Mouse (Mus musculus): ENCODE data around the gene Zc3h7b. TPM values are rescaled to one million over a fixed set of nuclear protein-coding genes. Genes with fewer than 3 reads are reported as not detected.

The Zc3h7b gene
- total and polyA plus RNA-seq, 3 experiments = 18.2 to 108 (median 41.5) TPM

GRCm38 (mm10) chr15:81764573-81764972 is 19.7 kb downstream of the Zc3h7b start:
- H3K27me3 ChIP-seq (ENCODE audit: control insufficient read depth in 1 of 2, insufficient read depth in 2 of 2, low read length in 2 of 2) = no peaks in the 10 kb centered on the region
- H3K4me1 ChIP-seq (ENCODE audit: control insufficient read depth in 1 of 2, insufficient read depth in 2 of 2, low read length in 2 of 2) = peaks cover 17 to 30% of the 10 kb centered on the region in 2 experiments
- peaks cover 2 to 30% of the 10 kb centered on the region in 2 experiments; a peak in 3 of 4 replicates for H3K36me3 ChIP-seq (ENCODE audit: control insufficient read depth in 1 of 2, insufficient read depth in 2 of 2, low read length in 2 of 2)

DNA sequence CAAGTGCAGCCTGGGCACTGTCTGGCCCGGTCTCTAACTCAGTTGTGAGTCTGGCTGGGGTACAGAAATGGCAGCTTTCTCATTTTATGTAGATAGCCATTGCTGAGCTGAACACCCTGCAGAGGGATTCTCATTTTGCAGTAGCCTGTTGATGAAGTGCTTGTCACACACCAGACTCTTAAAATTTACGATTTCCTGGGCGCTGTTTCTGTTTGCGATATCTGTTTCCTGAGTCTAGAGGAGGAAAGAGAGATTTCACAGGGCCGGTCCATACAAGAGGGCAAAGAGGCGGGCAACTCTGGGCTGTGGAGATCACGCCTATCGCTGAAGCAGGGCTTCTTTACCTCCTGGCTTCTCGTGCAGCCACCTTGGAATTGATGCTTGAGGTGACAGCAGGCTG is 20.8 kb downstream of the Zc3h7b start:
- Histone ChIP-seq H3K79me2 (ENCODE audit: control insufficient read depth, insufficient read depth, low read length, poor library complexity) (no peaks in the 10 kb centered on the region), H3K36me3 (ENCODE audit: control insufficient read depth in 1 of 2, insufficient read depth in 2 of 2, low read length in 2 of 2) (peaks cover 2 to 21% of the 10 kb centered on the region in 2 experiments; a peak in 3 of 4 replicates), H3K9ac (ENCODE audit: control insufficient read depth, low read depth, low read length, poor library complexity, severe bottlenecking) (0 out of 2 replicates have a peak overlapping the region, but pooled peaks have one; percentile 5), H3K4me3 (ENCODE audit: control insufficient read depth in 1 of 2, insufficient read depth in 1 of 2, low read depth in 2 of 2, low read length in 2 of 2) (0 out of 4 replicates have a peak overlapping the region, but pooled peaks of 1 of the 2 experiments have one; percentile 5), H3K9me3 (replicated peaks; ENCODE audit: insufficient read depth, low read length) (no peaks in the 10 kb centered on the region), H3K4me1 (ENCODE audit: control insufficient read depth in 1 of 2, insufficient read depth in 2 of 2, low read length in 2 of 2) (peaks cover 14 to 24% of the 10 kb centered on the region in 2 experiments), H3K27ac (ENCODE audit: control insufficient read depth, low read depth, low read length) (peak overlapping the region; percentile 67), H3K27me3 (ENCODE audit: control insufficient read depth in 1 of 2, insufficient read depth in 2 of 2, low read length in 2 of 2) (no peaks in the 10 kb centered on the region)
- peak; percentile 67; the same call in 1 of the 2 replicates for TF ChIP-seq ETS1 (IDR thresholded peaks at IDR 0.05; ENCODE audit: low read depth, low read length)
- no peak for TF ChIP-seq CHD1 (IDR thresholded peaks at IDR 0.05; ENCODE audit: low read depth, low read length)
- TF ChIP-seq TCF12 (IDR thresholded peaks at IDR 0.05; ENCODE audit: low read depth, low read length) = no peak
- no peak for TF ChIP-seq MYB (IDR thresholded peaks at IDR 0.05; ENCODE audit: low read depth, low read length)
- TF ChIP-seq MYC (IDR thresholded peaks at IDR 0.05; ENCODE audit: low read depth, low read length) = no peak
- no peak for TF ChIP-seq SMC3 (IDR thresholded peaks at IDR 0.05; ENCODE audit: low read depth, low read length)
- TF ChIP-seq ZMIZ1 (IDR thresholded peaks at IDR 0.05; ENCODE audit: low read depth, low read length) = no peak
- peak; percentile 68; the same call in 1 of the 2 replicates for TF ChIP-seq RCOR1 (IDR thresholded peaks at IDR 0.05; ENCODE audit: low read depth, low read length)
- no peak for TF ChIP-seq UBTF (IDR thresholded peaks at IDR 0.05; ENCODE audit: borderline replicate concordance, insufficient read depth, low read depth, low read length)
- no peak for TF ChIP-seq ZC3H11A (IDR thresholded peaks at IDR 0.05; ENCODE audit: low read depth, low read length)
- TF ChIP-seq MAX (IDR thresholded peaks at IDR 0.05; ENCODE audit: low read length) = no peak
- 0 out of 2 replicates have a peak, but pooled peaks have one; percentile 35 for TF ChIP-seq GATA1 (IDR thresholded peaks at IDR 0.05; ENCODE audit: low read depth, low read length)
- TF ChIP-seq EP300 (IDR thresholded peaks at IDR 0.05; ENCODE audit: low read depth in 1 of 2, low read length in 2 of 2) = peak; percentile 29 to 70; a peak in 3 of 4 replicates
- peak; percentile 62 for DNase-seq (ENCODE audit: low read depth, low spot score)

More at GRCm38 (mm10) chr15:81764573-81764972, 19.7 kb downstream of the Zc3h7b start:
- DNase-seq (ENCODE audit: low read depth, low spot score) = peak; percentile 38
- H3K79me2 ChIP-seq (ENCODE audit: control insufficient read depth, insufficient read depth, low read length, poor library complexity) = no peaks in the 10 kb centered on the region
- H3K9me3 ChIP-seq (replicated peaks; ENCODE audit: insufficient read depth, low read length) = no peaks in the 10 kb centered on the region
- H3K9ac ChIP-seq (ENCODE audit: control insufficient read depth, low read depth, low read length, poor library complexity, severe bottlenecking) = no peak overlapping the region
- no peak overlapping the region for H3K4me3 ChIP-seq (ENCODE audit: control insufficient read depth in 1 of 2, insufficient read depth in 1 of 2, low read depth in 2 of 2, low read length in 2 of 2)
- TF ChIP-seq SIN3A (IDR thresholded peaks at IDR 0.05; ENCODE audit: low read length) (0 out of 2 replicates have a peak, but pooled peaks have one; percentile 15), HCFC1 (IDR thresholded peaks at IDR 0.05; ENCODE audit: low read depth, low read length) (no peak), USF1 (IDR thresholded peaks at IDR 0.05; ENCODE audit: low read depth, low read length) (no peak), BHLHE40 (IDR thresholded peaks at IDR 0.05; ENCODE audit: borderline replicate concordance, low read depth, low read length) (no peak), E2F4 (IDR thresholded peaks at IDR 0.05; ENCODE audit: borderline replicate concordance, low read depth, low read length) (no peak), TAL1 (IDR thresholded peaks at IDR 0.05; ENCODE audit: low read length) (peak; percentile 54), GATA1 (IDR thresholded peaks at IDR 0.05; ENCODE audit: low read depth, low read length) (peak; percentile 39; the same call in 1 of the 2 replicates), RCOR1 (IDR thresholded peaks at IDR 0.05; ENCODE audit: low read depth, low read length) (no peak), POLR2AphosphoS5 (IDR thresholded peaks at IDR 0.05; ENCODE audit: borderline replicate concordance, low read depth, low read length) (no peak), CHD1 (IDR thresholded peaks at IDR 0.05; ENCODE audit: low read depth, low read length) (no peak), MAZ (IDR thresholded peaks at IDR 0.05; ENCODE audit: low read depth, low read length) (no peak), TBP (IDR thresholded peaks at IDR 0.05; ENCODE audit: low read depth, low read length) (no peak), EP300 (IDR thresholded peaks at IDR 0.05; ENCODE audit: low read depth in 1 of 2, low read length in 2 of 2) (peak in 1 of 2 experiments; percentile 50; a peak in 1 of 4 replicates), ZMIZ1 (IDR thresholded peaks at IDR 0.05; ENCODE audit: low read depth, low read length) (no peak), POLR2A (IDR thresholded peaks at IDR 0.05; ENCODE audit: control insufficient read depth in 1 of 2, insufficient read depth in 1 of 2, low read depth in 1 of 2, low read length in 2 of 2, poor library complexity in 1 of 2) (no peak), MYC (IDR thresholded peaks at IDR 0.05; ENCODE audit: low read depth, low read length) (no peak), KAT2A (conservative IDR thresholded peaks at IDR 0.05; ENCODE audit: low read depth, low read length) (no peak), ELF1 (IDR thresholded peaks at IDR 0.05; ENCODE audit: low read depth, low read length) (no peak), SMC3 (IDR thresholded peaks at IDR 0.05; ENCODE audit: low read depth, low read length) (no peak), RAD21 (IDR thresholded peaks at IDR 0.05; ENCODE audit: low read depth, low read length) (no peak), TCF12 (IDR thresholded peaks at IDR 0.05; ENCODE audit: low read depth, low read length) (peak; percentile 41; the same call in 1 of the 2 replicates), NRF1 (IDR thresholded peaks at IDR 0.05; ENCODE audit: insufficient read depth, low read depth, low read length, poor library complexity, severe bottlenecking) (no peak), UBTF (IDR thresholded peaks at IDR 0.05; ENCODE audit: borderline replicate concordance, insufficient read depth, low read depth, low read length) (no peak), USF2 (IDR thresholded peaks at IDR 0.05; ENCODE audit: borderline replicate concordance in 1 of 2, insufficient read depth in 1 of 2, low read depth in 1 of 2, low read length in 2 of 2) (no peak), JUND (IDR thresholded peaks at IDR 0.05; ENCODE audit: low read depth, low read length) (no peak), MYB (IDR thresholded peaks at IDR 0.05; ENCODE audit: low read depth, low read length) (no peak), MAX (IDR thresholded peaks at IDR 0.05; ENCODE audit: low read length) (no peak), ZNF384 (IDR thresholded peaks at IDR 0.05; ENCODE audit: low read depth, low read length) (no peak), MXI1 (IDR thresholded peaks at IDR 0.05; ENCODE audit: low read depth, low read length) (no peak), MEF2A (IDR thresholded peaks at IDR 0.05; ENCODE audit: extremely low read depth, insufficient replicate concordance, low read depth, low read length, poor library complexity, severe bottlenecking) (no peak), ZKSCAN1 (IDR thresholded peaks at IDR 0.05; ENCODE audit: low read depth, low read length) (no peak), MAFK (IDR thresholded peaks at IDR 0.05; ENCODE audit: borderline replicate concordance, low read depth, low read length) (no peak), GABPA (IDR thresholded peaks at IDR 0.05; ENCODE audit: low read depth, low read length) (no peak)
- peak overlapping the region; percentile 2; the same call in 1 of the 2 replicates for H3K27ac ChIP-seq (ENCODE audit: control insufficient read depth, low read depth, low read length)
